Mouse (Mus musculus) testis, adult 2 months (tissue): Measurements from ENCODE around the gene Castor2. TPM values are rescaled to one million over a fixed set of nuclear protein-coding genes. Genes with fewer than 3 reads are reported as not detected.
A peak's percentile ranks its signal among the peaks of the same experiment; 100 is the strongest.

Experiments
- H3K27ac ChIP-seq: fragments of 200-500 bp; 2 replicates; pipeline ENCODE4 v1.5.1; 2012; ENCODE audit warnings: low read depth, low read length; ENCODE audit not compliant: control insufficient read depth, insufficient read depth
- H3K27me3 ChIP-seq: fragments of 200-500 bp; 2 replicates; pipeline ENCODE4 v1.6.1; 2012; ENCODE audit warnings: mild to moderate bottlenecking, low read length, moderate library complexity; ENCODE audit not compliant: control insufficient read depth, insufficient read depth
- H3K36me3 ChIP-seq: fragments of 200-500 bp; 2 replicates; pipeline ENCODE4 v1.6.1; 2012; ENCODE audit warnings: mild to moderate bottlenecking, low read length; ENCODE audit not compliant: control insufficient read depth, insufficient read depth
- H3K4me1 ChIP-seq: fragments of 200-500 bp; 2 replicates; pipeline ENCODE4 v1.6.1; 2012; ENCODE audit warnings: low read length; ENCODE audit not compliant: control insufficient read depth, insufficient read depth
- H3K4me3 ChIP-seq: fragments of 200-500 bp; 2 replicates; pipeline ENCODE4 v1.5.1; 2012; ENCODE audit warnings: low read depth, mild to moderate bottlenecking, low read length, moderate library complexity, mixed read lengths; ENCODE audit not compliant: control insufficient read depth
- CTCF ChIP-seq: fragments of 200-500 bp; IDR thresholded peaks from 2 replicates; pipeline ENCODE4 v1.5.1; 2012; ENCODE audit warnings: low read depth, mild to moderate bottlenecking, inconsistent platforms, low read length, moderate library complexity; ENCODE audit not compliant: control insufficient read depth, insufficient read depth, insufficient replicate concordance
- POLR2A ChIP-seq: fragments of 200-500 bp; IDR thresholded peaks from 2 replicates; pipeline ENCODE4 v1.6.1; 2012; ENCODE audit warnings: low read depth, mild to moderate bottlenecking, inconsistent platforms, low read length, moderate library complexity; ENCODE audit not compliant: control insufficient read depth
- polyA plus RNA-seq: library from polyadenylated mRNA; depleted of rRNA; stranded (reverse); fragments of >200 nt; gene quantifications from 2 replicates; pipeline ENCODE4 v1.2.3, GENCODE M21; 2012; rRNA removed

Castor2 gene
- polyA plus RNA-seq: 5.5 and 7.2 TPM in 2 replicates

- no peaks in the 10 kb centered on the region for H3K27me3 ChIP-seq
- H3K4me3 ChIP-seq: peak within 1 kb of the TSS; percentile 84
- peaks cover 11% of the 10 kb centered on the region for H3K4me1 ChIP-seq
- no peak for TF ChIP-seq CTCF
- TF ChIP-seq POLR2A: no peak; the same call in 1 of the 2 replicates
- no peaks in the 10 kb centered on the region for H3K36me3 ChIP-seq
- H3K27ac ChIP-seq: peak within 1 kb of the TSS; percentile 82
These were observed at the start of gene Castor2 for GRCm38 (mm10) chr5:134099496-134100211. TSS of gene Castor2 (plus strand) at chr5:134099711.

DNA sequence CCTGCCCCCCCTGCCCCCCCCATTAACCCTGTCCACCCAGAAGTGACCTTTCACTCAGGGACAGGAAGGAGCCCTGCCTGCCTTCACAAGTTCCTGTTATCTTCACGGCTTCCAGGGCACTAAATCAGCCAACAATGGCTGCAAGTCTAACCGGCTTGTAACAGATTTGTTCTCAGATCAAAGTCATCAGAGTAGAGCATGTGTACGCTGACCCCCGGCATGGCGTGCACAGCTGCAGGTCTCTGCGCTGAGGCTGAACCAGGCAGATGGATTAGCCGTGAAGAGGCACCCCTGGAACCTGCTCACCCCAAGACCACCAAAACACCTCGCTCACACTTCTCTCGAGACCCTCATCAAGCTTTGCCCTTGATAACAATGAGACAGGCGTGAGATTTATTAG lies 48.8 kb upstream of the Castor2 start:
- TF ChIP-seq CTCF (no peak), POLR2A (no peak)
- Histone ChIP-seq H3K4me1 (no peaks in the 10 kb centered on the region), H3K27me3 (no peaks in the 10 kb centered on the region), H3K27ac (no peak overlapping the region), H3K36me3 (no peaks in the 10 kb centered on the region), H3K4me3 (no peak overlapping the region)

GRCm38 (mm10) chr5:134052614-134053013 lies 46.9 kb upstream of the Castor2 start:
- Histone ChIP-seq H3K36me3 (no peaks in the 10 kb centered on the region), H3K4me1 (no peaks in the 10 kb centered on the region), H3K27ac (no peak overlapping the region), H3K27me3 (no peaks in the 10 kb centered on the region), H3K4me3 (no peak overlapping the region)
- TF ChIP-seq POLR2A (no peak), CTCF (no peak)

DNA sequence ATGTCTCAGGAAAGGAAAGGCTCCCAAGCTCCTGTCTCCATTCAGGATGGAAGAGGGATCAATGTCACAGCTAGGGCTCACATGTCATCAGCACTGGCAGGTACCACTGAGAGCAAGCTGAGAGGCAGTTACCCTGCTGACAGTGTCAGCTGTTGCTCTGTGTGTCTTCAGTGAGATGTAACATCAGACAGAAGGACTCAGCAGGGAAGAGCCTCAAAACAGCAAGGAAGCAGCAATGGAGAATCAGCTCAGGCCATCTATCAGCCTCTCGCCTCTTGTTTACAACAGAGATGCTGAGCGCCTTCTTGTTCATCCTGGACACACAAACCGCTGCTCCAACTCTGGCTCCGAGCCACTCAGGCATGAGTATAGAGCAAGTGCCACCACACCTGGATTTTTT lies 45.0 kb upstream of the Castor2 start:
- Histone ChIP-seq H3K4me3 (no peak overlapping the region), H3K36me3 (no peaks in the 10 kb centered on the region), H3K27ac (no peak overlapping the region), H3K27me3 (no peaks in the 10 kb centered on the region), H3K4me1 (no peaks in the 10 kb centered on the region)
- TF ChIP-seq POLR2A (no peak), CTCF (no peak)

GRCm38 (mm10) chr5:134058793-134059352 lies 40.6 kb upstream of the Castor2 start:
- Histone ChIP-seq H3K27me3 (no peaks in the 10 kb centered on the region), H3K36me3 (no peaks in the 10 kb centered on the region), H3K27ac (no peak overlapping the region), H3K4me3 (no peak overlapping the region), H3K4me1 (no peaks in the 10 kb centered on the region)
- TF ChIP-seq POLR2A (no peak), CTCF (no peak)

DNA sequence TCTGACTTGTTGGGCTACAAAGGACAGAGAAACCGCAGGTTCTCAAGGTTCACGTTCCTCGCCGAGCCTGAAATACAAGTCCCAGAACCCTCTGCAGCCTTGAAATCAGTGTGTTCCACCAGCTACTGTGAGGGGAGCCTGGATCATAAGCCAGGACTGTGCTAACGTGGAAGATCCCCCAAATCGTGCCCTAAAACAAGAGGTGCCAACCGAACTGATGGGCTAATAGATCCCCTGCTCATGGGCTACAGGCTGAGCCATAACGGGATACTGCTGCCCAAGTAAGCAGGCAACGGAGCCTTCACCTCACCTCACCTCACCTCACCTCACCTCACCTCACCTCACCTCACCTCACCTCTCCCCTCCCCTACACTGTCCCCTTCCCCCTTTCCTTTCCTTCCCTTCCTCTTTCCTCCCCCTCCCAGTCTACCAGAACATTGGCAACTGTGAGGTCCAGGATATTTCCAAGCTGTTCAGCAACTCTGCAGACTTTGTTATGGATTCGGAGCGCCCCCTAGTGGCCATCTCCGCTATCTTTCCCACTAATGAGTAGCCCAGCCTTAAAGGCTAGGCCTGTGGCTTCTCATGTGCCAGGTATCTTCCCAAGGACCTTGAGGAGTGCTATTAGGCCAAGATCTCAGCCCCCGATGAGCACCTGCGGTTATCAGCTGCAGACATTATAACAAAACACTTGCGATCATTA lies 36.0 kb upstream of the Castor2 start:
- Histone ChIP-seq H3K27ac (no peak overlapping the region), H3K4me1 (no peaks in the 10 kb centered on the region), H3K27me3 (no peaks in the 10 kb centered on the region), H3K4me3 (no peak overlapping the region), H3K36me3 (no peaks in the 10 kb centered on the region)
- peak; percentile 62; the same call in 1 of the 2 replicates for TF ChIP-seq CTCF
- no peak for TF ChIP-seq POLR2A

- TF ChIP-seq POLR2A: no peak
- no peak for TF ChIP-seq CTCF
- Histone ChIP-seq H3K4me1 (no peaks in the 10 kb centered on the region), H3K27ac (no peak overlapping the region), H3K36me3 (no peaks in the 10 kb centered on the region), H3K4me3 (no peak overlapping the region), H3K27me3 (no peaks in the 10 kb centered on the region)
These were observed 33.2 kb upstream of the Castor2 start for GRCm38 (mm10) chr5:134066261-134066660.
